Mouse (Mus musculus): ENCODE measurements at regions not wholly inside any gene's neighbourhood (a gene's known extent, or its start where the extent isn't known, plus 50 kb on each side); places are given as distances from the start of the nearest gene placed in this dataset.
A peak's percentile ranks its signal among the peaks of the same experiment; 100 is the strongest.

DNA sequence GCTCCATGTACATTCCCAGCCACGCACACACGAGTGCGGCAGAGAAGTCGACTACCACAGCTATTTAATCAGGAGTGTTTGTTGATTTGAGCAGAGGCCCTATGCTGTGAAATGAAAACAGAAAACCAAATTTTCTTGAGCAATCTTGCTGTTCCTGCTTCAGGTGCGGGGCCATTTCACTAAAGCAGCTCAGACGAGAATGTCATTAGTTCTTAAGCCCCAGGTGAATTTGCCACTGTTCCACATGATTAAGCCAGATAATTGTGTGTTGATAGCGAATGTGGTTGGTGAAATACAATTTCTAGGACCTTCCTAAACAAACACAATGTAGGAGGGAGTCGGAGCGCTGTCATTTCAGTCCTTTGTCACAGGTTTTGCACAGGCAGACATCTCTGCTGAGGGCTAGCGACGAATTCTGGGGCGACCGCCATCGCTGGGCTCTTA is 149.3 kb downstream of the Tmem182 start:
- H3K9me3 ChIP-seq (ENCODE audit: control insufficient read depth, low read length): no peaks in the 10 kb centered on the region
- H3K4me3 ChIP-seq (ENCODE audit: low read depth, low read length): no peak overlapping the region
- H3K4me2 ChIP-seq (ENCODE audit: low read depth): no peak overlapping the region
- no peaks in the 10 kb centered on the region for H3K27me3 ChIP-seq (ENCODE audit: control insufficient read depth, insufficient read depth, low read length)
- no peak overlapping the region for H3K27ac ChIP-seq (ENCODE audit: low read depth, low read length)
- H3K36me3 ChIP-seq (ENCODE audit: control insufficient read depth, insufficient read depth, low read length): no peaks in the 10 kb centered on the region
- H3K9ac ChIP-seq (ENCODE audit: low read length): no peak overlapping the region
- DNase-seq (ENCODE audit: low spot score) (no peak), ATAC-seq (ENCODE audit: insufficient read depth, low FRiP score, low TSS enrichment) (no peak)
- WGBS: 90% methylated on average over 14 of the region's 14 CpGs
- H3K4me1 ChIP-seq (ENCODE audit: control insufficient read depth, insufficient read depth, low read length): no peaks in the 10 kb centered on the region

DNA sequence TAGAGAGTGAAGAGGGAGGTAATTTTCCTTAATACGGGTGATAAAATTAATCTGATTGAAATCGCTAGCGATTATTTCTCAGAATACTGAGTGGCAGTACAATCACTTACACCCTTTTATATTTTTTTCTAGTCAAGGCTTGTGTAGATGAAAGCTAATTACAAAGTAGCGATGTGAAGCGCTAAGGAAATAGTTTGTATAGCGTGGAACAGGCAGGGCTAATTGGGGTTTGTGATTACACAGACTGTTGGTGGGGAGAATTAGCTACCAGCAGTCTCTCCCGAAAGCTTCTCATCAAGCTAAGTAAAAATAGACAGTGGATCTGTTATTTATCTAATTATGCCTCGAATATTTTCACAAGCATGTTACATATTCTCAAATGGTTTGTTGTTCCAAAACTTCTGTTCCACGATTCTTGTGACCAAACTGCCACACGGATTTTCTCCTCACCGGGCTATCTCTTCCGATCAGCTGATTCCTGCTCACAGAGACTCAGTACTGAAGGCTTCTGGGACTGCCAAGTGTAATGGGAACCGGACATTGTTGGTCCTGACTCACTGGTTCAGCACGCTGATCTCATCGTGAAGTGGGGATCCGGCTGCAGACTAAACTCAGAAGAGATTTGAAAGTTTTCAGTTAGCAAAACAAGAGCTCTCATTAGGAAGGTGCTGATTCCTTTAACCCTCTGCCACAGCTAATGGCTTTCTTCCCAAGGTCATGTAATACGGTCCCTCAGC is 162.5 kb downstream of the Tmem182 start:
- Histone ChIP-seq H3K27me3 (ENCODE audit: control insufficient read depth, insufficient read depth, low read length) (no peaks in the 10 kb centered on the region), H3K4me2 (ENCODE audit: low read depth) (no peak overlapping the region), H3K27ac (ENCODE audit: low read depth, low read length) (no peak overlapping the region), H3K4me3 (ENCODE audit: low read depth, low read length) (no peak overlapping the region), H3K4me1 (ENCODE audit: control insufficient read depth, insufficient read depth, low read length) (no peaks in the 10 kb centered on the region), H3K9me3 (ENCODE audit: control insufficient read depth, low read length) (no peaks in the 10 kb centered on the region), H3K36me3 (ENCODE audit: control insufficient read depth, insufficient read depth, low read length) (no peaks in the 10 kb centered on the region), H3K9ac (ENCODE audit: low read length) (no peak overlapping the region)
- ATAC-seq (ENCODE audit: insufficient read depth, low FRiP score, low TSS enrichment) (no peak), DNase-seq (ENCODE audit: low spot score) (no peak)
- WGBS: 80% methylated on average over 17 of the region's 17 CpGs

DNA sequence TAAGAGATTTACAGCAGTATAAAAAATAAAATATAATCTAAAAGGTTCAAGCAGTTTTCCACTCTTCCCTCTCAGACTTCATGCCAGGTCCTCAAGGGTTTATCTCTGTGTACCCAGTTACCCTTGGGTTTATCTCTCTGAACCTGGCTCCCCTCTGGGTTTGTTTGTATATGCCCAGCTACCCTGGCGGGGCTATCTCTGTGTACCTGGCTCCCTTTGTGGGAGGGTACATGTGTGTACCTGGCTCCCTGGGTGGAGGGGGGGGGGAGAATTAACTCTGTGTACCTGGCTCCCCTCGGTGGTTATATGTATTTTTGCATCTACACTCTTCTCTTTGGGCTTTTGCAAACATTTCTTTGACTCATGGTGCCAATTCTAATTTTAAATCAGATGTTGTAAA is 178.4 kb downstream of the Tmem182 start:
- H3K4me1 ChIP-seq (ENCODE audit: control insufficient read depth, insufficient read depth, low read length): no peaks in the 10 kb centered on the region
- no peaks in the 10 kb centered on the region for H3K9me3 ChIP-seq (ENCODE audit: control insufficient read depth, low read length)
- no peaks in the 10 kb centered on the region for H3K27me3 ChIP-seq (ENCODE audit: control insufficient read depth, insufficient read depth, low read length)
- no peak overlapping the region for H3K4me3 ChIP-seq (ENCODE audit: low read depth, low read length)
- no peak overlapping the region for H3K9ac ChIP-seq (ENCODE audit: low read length)
- WGBS: 71% methylated on average over 2 of the region's 2 CpGs
- no peaks in the 10 kb centered on the region for H3K36me3 ChIP-seq (ENCODE audit: control insufficient read depth, insufficient read depth, low read length)
- H3K27ac ChIP-seq (ENCODE audit: low read depth, low read length): no peak overlapping the region
- no peak overlapping the region for H3K4me2 ChIP-seq (ENCODE audit: low read depth)
- ATAC-seq (ENCODE audit: insufficient read depth, low FRiP score, low TSS enrichment) (no peak), DNase-seq (ENCODE audit: low spot score) (no peak)

DNA sequence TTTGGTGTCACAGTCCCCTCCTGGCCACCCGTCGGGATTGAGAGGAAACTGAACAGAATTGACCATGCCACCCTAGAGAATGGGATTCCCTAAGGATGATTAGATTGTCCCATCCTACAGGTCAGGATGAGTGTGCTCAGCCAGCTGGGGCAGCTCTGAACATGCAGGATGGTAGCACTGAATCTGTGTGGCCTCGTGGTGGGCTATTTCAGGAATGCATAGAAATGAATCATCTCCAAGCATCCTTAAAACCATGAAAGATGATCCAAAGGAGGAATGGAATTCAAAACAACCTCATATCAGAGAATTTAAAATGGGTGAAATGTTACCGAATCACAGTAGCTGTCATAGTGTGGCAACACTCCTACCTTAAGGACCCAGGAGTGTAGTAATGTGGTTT is 187.9 kb downstream of the Tmem182 start:
- no peaks in the 10 kb centered on the region for H3K9me3 ChIP-seq (ENCODE audit: control insufficient read depth, low read length)
- DNase-seq (ENCODE audit: low spot score) (no peak), ATAC-seq (ENCODE audit: insufficient read depth, low FRiP score, low TSS enrichment) (no peak)
- H3K27ac ChIP-seq (ENCODE audit: low read depth, low read length): no peak overlapping the region
- H3K4me2 ChIP-seq (ENCODE audit: low read depth): no peak overlapping the region
- WGBS: 87% methylated on average over 4 of the region's 4 CpGs
- no peaks in the 10 kb centered on the region for H3K4me1 ChIP-seq (ENCODE audit: control insufficient read depth, insufficient read depth, low read length)
- no peaks in the 10 kb centered on the region for H3K36me3 ChIP-seq (ENCODE audit: control insufficient read depth, insufficient read depth, low read length)
- no peaks in the 10 kb centered on the region for H3K27me3 ChIP-seq (ENCODE audit: control insufficient read depth, insufficient read depth, low read length)
- no peak overlapping the region for H3K9ac ChIP-seq (ENCODE audit: low read length)
- no peak overlapping the region for H3K4me3 ChIP-seq (ENCODE audit: low read depth, low read length)

DNA sequence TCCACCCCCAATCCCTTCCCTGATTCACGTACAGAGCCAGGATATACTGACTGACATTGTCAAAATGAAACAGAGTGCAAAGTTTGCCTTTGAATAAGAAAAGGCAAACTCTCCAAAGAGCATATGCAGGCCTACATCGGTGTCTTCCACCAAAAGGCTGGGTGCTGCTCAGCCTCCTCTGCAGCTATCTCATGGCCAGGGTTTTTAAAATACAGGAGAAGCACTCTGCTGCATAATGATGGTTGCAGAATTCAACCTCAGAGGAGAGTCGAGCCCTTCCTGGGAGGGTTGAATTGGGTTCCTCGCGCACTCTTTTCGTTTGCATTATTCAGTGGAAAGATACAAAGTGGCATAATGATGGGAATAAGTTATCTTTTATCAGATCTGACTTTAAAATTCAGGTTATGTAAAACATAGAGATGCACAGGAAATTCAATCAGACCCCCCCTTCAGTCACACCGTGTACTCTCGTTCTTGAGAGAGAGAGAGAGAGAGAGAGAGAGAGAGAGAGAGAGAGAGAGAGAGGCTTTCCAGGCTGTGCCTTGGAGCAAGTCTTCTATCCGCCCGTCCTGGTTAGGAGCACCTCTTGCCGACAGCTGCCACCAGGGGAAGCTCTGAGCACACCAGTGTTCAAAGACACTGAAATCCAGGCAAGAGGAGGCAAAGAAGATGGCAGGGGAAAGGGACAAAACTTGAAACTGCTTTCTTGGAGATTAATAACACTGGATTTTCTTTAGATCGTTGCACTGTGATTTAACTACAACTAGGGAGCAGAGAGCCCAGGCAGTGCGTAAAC is 196.0 kb downstream of the Tmem182 start:
- Histone ChIP-seq H3K36me3 (ENCODE audit: control insufficient read depth, insufficient read depth, low read length) (no peaks in the 10 kb centered on the region), H3K27me3 (ENCODE audit: control insufficient read depth, insufficient read depth, low read length) (no peaks in the 10 kb centered on the region), H3K9ac (ENCODE audit: low read length) (no peak overlapping the region), H3K9me3 (ENCODE audit: control insufficient read depth, low read length) (no peaks in the 10 kb centered on the region), H3K4me2 (ENCODE audit: low read depth) (no peak overlapping the region), H3K4me3 (ENCODE audit: low read depth, low read length) (no peak overlapping the region), H3K4me1 (ENCODE audit: control insufficient read depth, insufficient read depth, low read length) (no peaks in the 10 kb centered on the region), H3K27ac (ENCODE audit: low read depth, low read length) (no peak overlapping the region)
- 60% methylated on average over 13 of the region's 13 CpGs for WGBS
- ATAC-seq (ENCODE audit: insufficient read depth, low FRiP score, low TSS enrichment): no peak
- DNase-seq (ENCODE audit: low spot score): peak; percentile 71

DNA sequence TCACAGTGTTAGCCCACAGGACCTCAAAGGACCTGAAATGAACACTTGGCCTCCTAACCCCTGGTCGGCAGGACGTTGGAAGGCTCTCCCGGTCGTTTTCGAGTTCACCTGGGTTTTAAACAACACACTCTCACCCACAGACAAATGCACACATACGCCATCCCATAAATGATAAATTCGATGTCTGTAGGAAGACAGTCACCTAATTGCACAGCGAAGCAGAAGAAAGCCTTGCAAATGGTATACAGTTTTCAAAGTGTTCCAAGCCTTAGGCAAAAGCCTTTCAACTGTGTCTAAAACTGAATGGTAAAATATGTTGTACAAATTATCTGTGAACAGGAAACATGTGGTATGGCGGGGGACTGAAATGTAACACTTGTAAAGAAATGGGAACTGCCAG is 196.6 kb downstream of the Tmem182 start:
- H3K27me3 ChIP-seq (ENCODE audit: control insufficient read depth, insufficient read depth, low read length): no peaks in the 10 kb centered on the region
- H3K36me3 ChIP-seq (ENCODE audit: control insufficient read depth, insufficient read depth, low read length): no peaks in the 10 kb centered on the region
- H3K9ac ChIP-seq (ENCODE audit: low read length): no peak overlapping the region
- no peaks in the 10 kb centered on the region for H3K4me1 ChIP-seq (ENCODE audit: control insufficient read depth, insufficient read depth, low read length)
- no peak overlapping the region for H3K4me2 ChIP-seq (ENCODE audit: low read depth)
- no peak for DNase-seq (ENCODE audit: low spot score)
- ATAC-seq (ENCODE audit: insufficient read depth, low FRiP score, low TSS enrichment): no peak
- no peaks in the 10 kb centered on the region for H3K9me3 ChIP-seq (ENCODE audit: control insufficient read depth, low read length)
- H3K4me3 ChIP-seq (ENCODE audit: low read depth, low read length): no peak overlapping the region
- no peak overlapping the region for H3K27ac ChIP-seq (ENCODE audit: low read depth, low read length)
- 70% methylated on average over 9 of the region's 9 CpGs for WGBS

DNA sequence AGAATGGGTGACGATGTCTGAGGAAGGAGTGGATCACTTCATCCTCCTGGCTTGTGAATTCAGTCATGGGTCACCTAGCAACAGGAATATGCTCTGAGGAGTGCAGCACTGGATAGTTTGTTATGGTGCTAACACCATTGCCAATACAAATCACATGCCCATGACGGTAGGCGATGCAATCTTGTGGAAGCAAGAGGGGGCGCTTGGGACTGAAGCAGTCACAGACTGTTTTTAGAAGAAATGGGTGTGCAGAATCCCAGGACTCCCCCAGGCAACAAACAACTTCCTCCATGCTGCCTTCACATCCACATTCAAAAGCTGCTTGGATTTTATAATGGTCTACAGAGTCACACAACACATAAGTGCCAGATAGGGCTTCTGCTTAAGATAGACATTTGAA is 221.5 kb downstream of the Tmem182 start:
- H3K27ac ChIP-seq (ENCODE audit: low read depth, low read length): no peak overlapping the region
- H3K9me3 ChIP-seq (ENCODE audit: control insufficient read depth, low read length): no peaks in the 10 kb centered on the region
- no peak overlapping the region for H3K9ac ChIP-seq (ENCODE audit: low read length)
- ATAC-seq (ENCODE audit: insufficient read depth, low FRiP score, low TSS enrichment) (no peak), DNase-seq (ENCODE audit: low spot score) (no peak)
- H3K4me2 ChIP-seq (ENCODE audit: low read depth): no peak overlapping the region
- H3K27me3 ChIP-seq (ENCODE audit: control insufficient read depth, insufficient read depth, low read length): no peaks in the 10 kb centered on the region
- H3K4me1 ChIP-seq (ENCODE audit: control insufficient read depth, insufficient read depth, low read length): no peaks in the 10 kb centered on the region
- no peaks in the 10 kb centered on the region for H3K36me3 ChIP-seq (ENCODE audit: control insufficient read depth, insufficient read depth, low read length)
- no peak overlapping the region for H3K4me3 ChIP-seq (ENCODE audit: low read depth, low read length)
- WGBS: 79% methylated on average over 4 of the region's 4 CpGs

DNA sequence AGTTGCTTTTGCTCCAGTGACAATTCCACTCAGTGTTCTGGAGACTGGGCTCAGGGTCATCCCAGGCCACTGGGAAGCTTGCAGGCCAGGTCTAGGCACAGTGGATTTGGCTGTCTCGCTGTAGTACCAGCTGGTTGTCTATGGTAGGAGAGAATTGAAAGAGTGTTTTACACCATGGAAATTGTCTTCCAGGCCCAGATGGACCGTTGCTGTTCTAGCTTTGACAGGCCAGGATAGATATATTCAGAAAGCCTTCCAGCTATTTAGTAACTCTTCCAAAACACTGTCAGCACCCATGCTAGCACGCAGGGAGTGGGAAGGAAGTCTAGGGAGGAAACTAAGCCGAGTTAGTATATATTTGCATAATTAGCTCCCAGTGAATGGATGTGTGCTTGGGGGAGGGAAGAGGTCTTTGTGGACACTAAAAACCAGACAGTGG is 222.2 kb downstream of the Tmem182 start:
- Histone ChIP-seq H3K4me1 (ENCODE audit: control insufficient read depth, insufficient read depth, low read length) (no peaks in the 10 kb centered on the region), H3K4me2 (ENCODE audit: low read depth) (no peak overlapping the region), H3K27ac (ENCODE audit: low read depth, low read length) (no peak overlapping the region), H3K9me3 (ENCODE audit: control insufficient read depth, low read length) (no peaks in the 10 kb centered on the region), H3K27me3 (ENCODE audit: control insufficient read depth, insufficient read depth, low read length) (no peaks in the 10 kb centered on the region), H3K4me3 (ENCODE audit: low read depth, low read length) (no peak overlapping the region), H3K9ac (ENCODE audit: low read length) (no peak overlapping the region), H3K36me3 (ENCODE audit: control insufficient read depth, insufficient read depth, low read length) (no peaks in the 10 kb centered on the region)
- ATAC-seq (ENCODE audit: insufficient read depth, low FRiP score, low TSS enrichment) (no peak), DNase-seq (ENCODE audit: low spot score) (no peak)
- 59% methylated on average over 4 of the region's 4 CpGs for WGBS

DNA sequence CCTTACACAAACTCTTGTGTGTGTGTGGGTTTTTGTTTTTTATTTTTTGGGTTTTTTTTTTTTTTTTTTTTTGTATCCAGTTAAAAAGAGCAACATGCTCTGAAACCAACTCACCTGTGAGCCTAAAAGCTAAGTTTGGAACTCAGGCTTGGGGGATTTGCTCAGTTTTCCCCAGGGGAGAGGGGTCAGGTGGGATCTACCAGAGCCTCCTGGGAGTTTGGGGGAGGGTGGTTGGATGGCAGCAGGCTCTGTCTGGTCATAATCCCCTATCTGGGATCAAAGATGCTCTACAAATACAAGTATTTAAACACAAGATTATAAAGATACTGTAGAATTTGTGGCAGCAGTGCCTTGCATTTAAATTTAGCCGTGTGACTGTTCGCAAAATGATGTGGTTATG is 222.6 kb downstream of the Tmem182 start:
- no peaks in the 10 kb centered on the region for H3K4me1 ChIP-seq (ENCODE audit: control insufficient read depth, insufficient read depth, low read length)
- no peak overlapping the region for H3K27ac ChIP-seq (ENCODE audit: low read depth, low read length)
- H3K9ac ChIP-seq (ENCODE audit: low read length): no peak overlapping the region
- ATAC-seq (ENCODE audit: insufficient read depth, low FRiP score, low TSS enrichment) (no peak), DNase-seq (ENCODE audit: low spot score) (no peak)
- H3K4me3 ChIP-seq (ENCODE audit: low read depth, low read length): no peak overlapping the region
- no peak overlapping the region for H3K4me2 ChIP-seq (ENCODE audit: low read depth)
- no peaks in the 10 kb centered on the region for H3K36me3 ChIP-seq (ENCODE audit: control insufficient read depth, insufficient read depth, low read length)
- no peaks in the 10 kb centered on the region for H3K27me3 ChIP-seq (ENCODE audit: control insufficient read depth, insufficient read depth, low read length)
- H3K9me3 ChIP-seq (ENCODE audit: control insufficient read depth, low read length): no peaks in the 10 kb centered on the region
- WGBS: 91% methylated on average over 2 of the region's 2 CpGs
